Mouse (Mus musculus): ENCODE data around the gene Fcna.

Gene Fcna

GRCm38 (mm10) chr2:25627811-25628210 lies at the start of gene Fcna:
Fcna (minus strand) TSS chr2:25628030.
- DNase-seq (ENCODE audit: low read depth, low spot score): peak; percentile 13

- no peak for DNase-seq (ENCODE audit: low read depth, low spot score)
Measured at GRCm38 (mm10) chr2:25676486-25676885, 48.7 kb upstream of the Fcna start, which contains the start of gene Lcn6. Lcn6 (plus strand) TSS chr2:25676786.

- no peak for DNase-seq (ENCODE audit: low read depth, low spot score)
Measured at GRCm38 (mm10) chr2:25666516-25666915, 38.7 kb upstream of the Fcna start.

- peak; percentile 26 for DNase-seq (ENCODE audit: low read depth, low spot score)
Measured at GRCm38 (mm10) chr2:25664125-25664524, 36.3 kb upstream of the Fcna start.

- peak; percentile 68 for DNase-seq (ENCODE audit: low read depth, low spot score)
Measured at GRCm38 (mm10) chr2:25663511-25663910, 35.7 kb upstream of the Fcna start.

- peak; percentile 61 for DNase-seq (ENCODE audit: low read depth, low spot score)
Measured at GRCm38 (mm10) chr2:25661245-25661970, 33.6 kb upstream of the Fcna start.

GRCm38 (mm10) chr2:25660279-25660678 lies 32.4 kb upstream of the Fcna start:
- no peak for DNase-seq (ENCODE audit: low read depth, low spot score)

GRCm38 (mm10) chr2:25657652-25658051 lies 29.8 kb upstream of the Fcna start, which contains the start of gene Lcn5:
Lcn5 (plus strand) TSS chr2:25657952.
- DNase-seq (ENCODE audit: low read depth, low spot score): no peak

- DNase-seq (ENCODE audit: low read depth, low spot score): peak; percentile 26
Measured at GRCm38 (mm10) chr2:25657246-25657645, 29.4 kb upstream of the Fcna start.

GRCm38 (mm10) chr2:25656691-25657090 lies 28.9 kb upstream of the Fcna start:
- peak; percentile 11 for DNase-seq (ENCODE audit: low read depth, low spot score)

- DNase-seq (ENCODE audit: low read depth, low spot score): peak; percentile 5
Measured at GRCm38 (mm10) chr2:25654502-25654901, 26.7 kb upstream of the Fcna start.

GRCm38 (mm10) chr2:25652902-25653301 lies 25.1 kb upstream of the Fcna start, which contains the start of gene Lcn8:
Lcn8 (plus strand) TSS chr2:25653120.
- DNase-seq (ENCODE audit: low read depth, low spot score): no peak

- peak; percentile 56 for DNase-seq (ENCODE audit: low read depth, low spot score)
Measured at GRCm38 (mm10) chr2:25639890-25640289, 12.1 kb upstream of the Fcna start.

- DNase-seq (ENCODE audit: low read depth, low spot score): peak; percentile 37
Measured at GRCm38 (mm10) chr2:25634046-25634445, 6.2 kb upstream of the Fcna start.

GRCm38 (mm10) chr2:25633616-25634015 lies 5.8 kb upstream of the Fcna start:
- no peak for DNase-seq (ENCODE audit: low read depth, low spot score)

- DNase-seq (ENCODE audit: low read depth, low spot score): no peak
Measured at GRCm38 (mm10) chr2:25628738-25629137, 908 bp upstream of the Fcna start.

- DNase-seq (ENCODE audit: low read depth, low spot score): no peak
Measured at GRCm38 (mm10) chr2:25625986-25626385, 1.8 kb downstream of the Fcna start.

GRCm38 (mm10) chr2:25621229-25622200 lies 6.3 kb downstream of the Fcna start, which contains the start of gene Tmem141:
Tmem141 (minus strand) TSS chr2:25622005.
- peak; percentile 87 for DNase-seq (ENCODE audit: low read depth, low spot score)

- DNase-seq (ENCODE audit: low read depth, low spot score): no peak
Measured at GRCm38 (mm10) chr2:25620852-25621228, 7.0 kb downstream of the Fcna start.

- no peak for DNase-seq (ENCODE audit: low read depth, low spot score)
Measured at GRCm38 (mm10) chr2:25620386-25620785, 7.4 kb downstream of the Fcna start.

- DNase-seq (ENCODE audit: low read depth, low spot score): no peak
Measured at GRCm38 (mm10) chr2:25617578-25617977, 10.3 kb downstream of the Fcna start, which contains the start of gene Ccdc183. Ccdc183 (minus strand) TSS chr2:25617678.

- DNase-seq (ENCODE audit: low read depth, low spot score): no peak
Measured at GRCm38 (mm10) chr2:25616398-25616797, 11.4 kb downstream of the Fcna start.

Data from 3T3-L1 (cell line).